Mouse (Mus musculus) mouse trophoblast stem cell (cell line): ENCODE measurements at regions not wholly inside any gene's neighbourhood (a gene's known extent, or its start where the extent isn't known, plus 50 kb on each side); places are given as distances from the start of the nearest gene placed in this dataset.

Experiments
- in situ Hi-C, 2 experiments: fragments of 300-500 bp; cut with MseI, MboI; formaldehyde crosslinking; loops; 2 replicates in 1 of 2; 3 replicates in 1 of 2; pipeline ENCODE4 v1.15.1; 2025

- in situ Hi-C loops: no loop called here
Observed at GRCm38 (mm10) chr7:37093721-37094120, 395.8 kb downstream of the Tshz3 start.

GRCm38 (mm10) chr7:37095839-37096238 is 397.9 kb downstream of the Tshz3 start:
- in situ Hi-C loops: no loop called here

GRCm38 (mm10) chr7:37096291-37096690 is 398.4 kb downstream of the Tshz3 start:
- in situ Hi-C loops: no loop called here

GRCm38 (mm10) chr7:37098950-37099349 is 401.0 kb downstream of the Tshz3 start:
- in situ Hi-C loops: no loop called here

DNA sequence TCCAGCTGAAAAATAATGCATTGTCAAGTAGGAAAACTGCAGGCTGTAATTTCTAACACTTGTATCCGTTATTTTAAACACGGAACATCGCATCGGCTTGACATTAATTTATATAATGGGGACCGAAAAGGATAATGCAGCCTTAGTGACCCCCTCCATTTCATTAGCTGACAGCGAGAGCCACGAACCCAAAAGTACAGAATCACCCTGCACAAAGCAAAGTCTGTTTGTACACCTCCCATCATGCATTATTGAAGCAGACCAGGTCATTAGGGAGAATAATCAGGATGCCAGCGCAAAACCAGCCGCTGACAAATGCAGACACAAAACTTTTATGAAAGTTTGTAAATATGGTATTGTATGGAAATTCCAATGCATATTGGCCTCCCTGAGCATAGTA is 406.8 kb downstream of the Tshz3 start:
- in situ Hi-C loops: no loop called here

DNA sequence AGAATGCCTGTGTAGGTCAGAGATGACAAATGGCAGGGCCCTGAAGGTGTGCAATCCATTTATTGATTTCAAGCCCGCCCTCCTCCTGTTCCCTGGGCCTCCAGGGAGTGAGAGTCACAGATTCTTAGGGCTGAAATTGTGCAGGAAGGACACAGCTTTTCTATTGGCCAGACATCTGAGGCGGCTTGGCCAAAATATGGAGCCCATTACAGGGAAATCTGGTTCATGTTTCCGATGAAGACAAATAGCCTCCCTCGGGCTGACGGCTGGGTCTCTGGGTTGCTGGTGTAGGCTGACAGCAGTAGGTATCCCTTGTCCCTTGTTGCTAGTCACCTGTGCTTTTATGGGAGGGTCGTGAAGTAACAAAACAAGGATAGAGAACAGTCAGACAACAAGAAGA is 413.2 kb downstream of the Tshz3 start:
- in situ Hi-C loops: no loop called here

DNA sequence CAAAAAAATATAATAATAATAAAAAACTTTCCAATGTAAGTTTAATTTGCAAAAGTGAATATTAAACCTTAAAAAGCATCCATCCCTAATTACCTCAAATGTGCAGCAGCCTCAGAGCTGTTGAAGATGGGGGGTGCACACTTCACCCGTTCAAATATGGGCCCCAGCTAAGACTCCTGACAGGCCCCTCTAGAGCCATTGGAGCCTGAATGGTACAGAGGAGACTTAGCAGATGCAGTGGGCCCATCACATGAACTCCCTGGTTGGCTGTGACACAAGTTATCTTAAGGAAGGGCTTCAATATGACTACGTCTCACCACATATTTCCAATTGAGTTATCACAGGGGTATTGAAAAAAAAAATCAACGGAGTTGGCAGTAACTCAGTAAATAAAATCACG is 422.9 kb downstream of the Tshz3 start:
- in situ Hi-C loops: no loop called here

GRCm38 (mm10) chr7:37140191-37140590 is 442.3 kb downstream of the Tshz3 start:
- in situ Hi-C loops: no loop called here

DNA sequence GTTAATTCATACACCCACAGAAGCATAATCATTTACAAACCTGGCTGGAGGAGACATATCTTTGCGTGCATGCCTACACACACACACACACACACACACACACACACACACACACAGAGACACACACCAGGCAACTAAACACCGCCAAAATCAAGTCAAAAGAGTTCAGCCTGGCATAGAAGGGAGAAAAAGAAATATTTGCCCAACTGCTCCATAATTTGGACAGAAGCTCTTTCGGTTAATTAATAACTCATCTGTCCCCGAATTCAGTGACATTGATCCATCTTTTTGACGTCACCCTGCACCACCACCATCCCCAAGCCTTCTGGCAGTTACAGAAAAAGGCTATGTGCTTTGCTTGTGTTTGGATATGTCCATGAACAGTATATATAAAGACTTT is 444.9 kb downstream of the Tshz3 start:
- in situ Hi-C loops: no loop called here

GRCm38 (mm10) chr7:37144303-37144702 is 446.4 kb downstream of the Tshz3 start:
- in situ Hi-C loops: no loop called here

DNA sequence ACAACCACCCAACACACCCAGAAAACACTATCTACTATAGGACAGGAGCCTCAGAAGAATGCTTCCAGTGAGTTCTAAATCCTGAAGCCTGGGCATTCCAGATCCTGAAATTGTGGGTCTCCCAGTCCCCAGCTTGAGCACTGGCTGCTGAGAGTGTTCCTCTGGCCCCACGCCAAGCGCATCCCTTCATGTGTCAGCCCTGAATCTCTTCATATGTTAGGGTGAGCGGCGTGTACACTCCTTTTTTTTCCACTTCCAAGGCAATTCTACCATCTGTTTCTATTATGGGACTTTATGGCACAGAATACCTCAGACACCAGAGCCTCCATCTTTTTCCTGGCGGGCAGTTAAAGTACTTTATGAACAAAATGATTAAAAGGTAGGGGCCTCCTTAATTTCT is 451.8 kb downstream of the Tshz3 start:
- in situ Hi-C loops: no loop called here

DNA sequence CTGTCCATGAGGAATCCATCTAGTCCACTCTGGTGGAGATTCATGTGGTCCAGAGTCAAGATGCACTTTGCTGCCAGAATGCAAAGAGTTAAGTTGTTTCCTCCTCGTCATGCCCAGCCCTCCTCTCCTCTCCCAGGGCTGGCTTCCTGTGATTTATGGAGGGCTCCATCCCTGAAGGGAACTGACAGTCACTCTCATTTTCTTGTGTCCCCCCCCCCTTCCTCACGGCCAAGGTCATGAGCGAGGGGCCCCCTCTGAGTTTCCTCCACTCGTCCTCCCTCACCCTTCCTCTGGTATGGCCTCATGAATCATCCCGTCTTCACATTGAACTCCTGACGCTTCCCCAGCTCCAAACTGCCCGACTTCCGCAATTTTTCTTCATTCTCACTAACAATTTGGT is 461.9 kb downstream of the Tshz3 start:
- in situ Hi-C loops: no loop called here

- in situ Hi-C loops: no loop called here
Observed at GRCm38 (mm10) chr7:37168883-37169282, 471.0 kb downstream of the Tshz3 start.

DNA sequence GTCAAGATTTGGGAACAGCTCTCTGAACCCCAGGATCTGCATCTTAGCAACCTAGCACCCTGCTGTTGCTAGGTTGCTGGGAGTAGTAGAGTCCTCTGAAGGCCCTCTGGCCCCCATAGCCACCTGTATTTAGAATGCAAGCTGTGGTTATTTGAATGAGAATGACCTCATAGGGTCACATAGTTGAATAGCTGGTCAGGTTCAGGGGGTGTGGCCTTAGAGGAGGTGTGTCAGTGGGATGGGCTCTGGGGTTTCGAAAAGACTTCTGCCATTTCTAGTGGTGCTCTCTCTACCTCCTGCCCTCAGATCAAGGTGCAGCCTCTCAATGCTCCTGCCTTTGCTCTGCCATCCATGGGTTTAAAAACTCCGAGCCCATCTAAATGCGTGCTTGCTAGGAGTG is 477.8 kb downstream of the Tshz3 start:
- in situ Hi-C loops: no loop called here

- in situ Hi-C loops: no loop called here
Observed at GRCm38 (mm10) chr7:37178256-37178655, 480.3 kb downstream of the Tshz3 start.

GRCm38 (mm10) chr7:37179907-37180306 is 482.0 kb downstream of the Tshz3 start:
- in situ Hi-C loops: no loop called here

DNA sequence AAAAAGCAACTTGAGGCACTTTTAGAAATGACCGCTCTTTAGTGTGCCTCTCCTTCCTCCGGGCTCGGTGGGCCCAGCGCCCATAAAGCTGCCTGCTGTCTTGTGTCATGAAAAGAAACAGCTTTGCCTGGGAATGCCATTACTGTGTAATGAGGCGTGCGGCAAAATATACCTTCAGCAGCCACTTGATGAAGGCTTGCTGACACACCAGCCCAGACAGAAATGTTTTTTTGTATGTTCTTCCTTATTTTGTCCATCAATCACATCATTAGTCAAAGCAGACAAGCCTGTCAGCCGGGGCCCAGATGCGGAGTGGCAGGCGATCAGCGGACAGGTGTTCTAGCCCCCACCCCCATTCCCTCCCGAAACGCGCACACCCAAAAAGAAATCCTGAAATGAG is 482.5 kb downstream of the Tshz3 start:
- in situ Hi-C loops: no loop called here

DNA sequence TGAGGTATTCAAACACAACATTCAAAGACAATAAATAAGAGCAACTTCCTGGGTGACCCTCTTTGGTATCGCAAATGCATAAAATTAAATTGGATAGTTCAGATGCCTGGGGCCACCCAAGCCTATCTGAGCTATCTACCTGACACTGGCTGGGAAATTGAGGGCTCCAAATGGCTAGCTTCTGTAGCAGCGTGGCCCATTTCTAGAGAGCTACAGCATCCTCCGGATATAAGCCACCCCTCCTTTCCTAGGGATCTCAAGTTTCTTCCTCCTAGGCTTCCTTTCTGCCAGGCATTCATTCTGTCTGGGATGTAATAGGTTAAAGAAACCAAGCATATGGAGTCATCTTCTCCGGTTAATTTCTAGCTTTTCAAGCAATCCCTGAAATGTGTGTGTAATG is 483.2 kb downstream of the Tshz3 start:
- in situ Hi-C loops: no loop called here

- in situ Hi-C loops: no loop called here
Observed at GRCm38 (mm10) chr7:37192536-37192935, 494.6 kb downstream of the Tshz3 start.

- in situ Hi-C loops: no loop called here
Observed at GRCm38 (mm10) chr7:37204800-37205199, 506.9 kb downstream of the Tshz3 start.

GRCm38 (mm10) chr7:37208305-37208704 is 510.4 kb downstream of the Tshz3 start:
- in situ Hi-C loops: no loop called here

GRCm38 (mm10) chr7:37213751-37214181 is 515.8 kb downstream of the Tshz3 start:
- in situ Hi-C loops: no loop called here

- in situ Hi-C loops: no loop called here
Observed at GRCm38 (mm10) chr7:37215498-37215897, 517.6 kb downstream of the Tshz3 start.

DNA sequence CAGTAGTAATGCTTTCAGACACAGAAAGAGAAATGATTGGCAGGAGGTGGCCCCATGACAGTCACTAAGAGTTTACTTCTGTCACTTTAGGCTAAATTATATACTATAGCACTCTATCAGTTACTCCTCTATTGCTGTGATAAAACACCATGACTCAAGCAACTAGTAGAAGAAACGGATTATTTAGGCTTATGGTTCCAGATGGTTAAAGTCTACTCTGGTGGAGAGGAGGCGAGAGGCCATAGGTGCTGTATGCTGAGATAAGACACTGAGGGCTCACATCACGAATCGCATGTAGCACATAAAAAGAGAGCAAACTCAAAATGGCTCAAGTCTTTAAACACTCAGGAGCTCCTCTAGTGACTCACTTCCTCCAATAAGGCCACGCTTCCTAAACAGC is 522.6 kb downstream of the Tshz3 start:
- in situ Hi-C loops: no loop called here

GRCm38 (mm10) chr7:37226423-37226822 is 528.5 kb downstream of the Tshz3 start:
- in situ Hi-C loops: no loop called here
